Mouse (Mus musculus): ENCODE data around the gene Tmod1.

Gene Tmod1

GRCm38 (mm10) chr4:46137629-46138286 lies 99.0 kb downstream of the Tmod1 start:
- DNase-seq = no peak

GRCm38 (mm10) chr4:46138287-46139222 lies 99.8 kb downstream of the Tmod1 start, which contains the start of the genes Ncbp1 and Tstd2:
TSS of gene Ncbp1 (plus strand) at chr4:46138613.
TSS of gene Tstd2 (minus strand) at chr4:46138694.
- peak; percentile 84 to 92 for DNase-seq

GRCm38 (mm10) chr4:46144323-46144722 lies 105.6 kb downstream of the Tmod1 start:
- DNase-seq = no peak

- DNase-seq = no peak
These were observed 108.1 kb downstream of the Tmod1 start for GRCm38 (mm10) chr4:46146881-46147280.

- no peak for DNase-seq
These were observed 113.3 kb downstream of the Tmod1 start for GRCm38 (mm10) chr4:46151903-46152544.

GRCm38 (mm10) chr4:46164027-46164426 lies 125.3 kb downstream of the Tmod1 start:
- DNase-seq = no peak
